Mouse (Mus musculus) forebrain, embryonic 12.5 days (tissue): ENCODE measurements around the gene Galt. TPM values are rescaled to one million over a fixed set of nuclear protein-coding genes. Genes with fewer than 3 reads are reported as not detected.

Source experiments
- ATAC-seq: fragments of 200-750 bp; cut with Nextera tagmentation; 2 replicates; pipeline ENCODE4 v1.8.0; 2017; ENCODE audit warnings: moderate TSS enrichment; ENCODE audit not compliant: low FRiP score
- H3K27ac ChIP-seq: fragments of 300-500 bp; sonication (generic); 2 replicates; pipeline ENCODE4 v1.5.1; 2016; ENCODE audit warnings: mild to moderate bottlenecking
- H3K27me3 ChIP-seq: fragments of 300-500 bp; sonication (generic); 2 replicates; pipeline ENCODE4 v1.6.1; 2016; ENCODE audit warnings: mild to moderate bottlenecking
- H3K36me3 ChIP-seq: fragments of 300-500 bp; sonication (generic); replicated peaks from 2 replicates; pipeline ENCODE4 v1.6.1; 2016; ENCODE audit warnings: mild to moderate bottlenecking
- H3K4me1 ChIP-seq: fragments of 300-500 bp; sonication (generic); 2 replicates; pipeline ENCODE4 v1.6.1; 2016
- H3K4me2 ChIP-seq: fragments of 300-500 bp; sonication (generic); 2 replicates; pipeline ENCODE4 v1.6.1; 2016; ENCODE audit warnings: mild to moderate bottlenecking, moderate library complexity
- H3K4me3 ChIP-seq: fragments of 300-500 bp; sonication (generic); replicated peaks from 2 replicates; pipeline ENCODE4 v1.5.1; 2016; ENCODE audit warnings: mild to moderate bottlenecking
- H3K9ac ChIP-seq: fragments of 300-500 bp; sonication (generic); 2 replicates; pipeline ENCODE4 v1.6.1; 2016; ENCODE audit warnings: mild to moderate bottlenecking
- H3K9me3 ChIP-seq: fragments of 300-500 bp; sonication (generic); 2 replicates; pipeline ENCODE4 v1.6.1; 2016
- WGBS: fragments of 180-500 bp; shearing (Covaris S2); methylation state at CpG from one replicate; pipeline ENCODE4 v1.1.7; 2016; 5-methylcytosine and 5-hydroxymethylcytosine counted together
- polyA plus RNA-seq: library from polyadenylated mRNA; unstranded; fragments of >200 nt; fragmentation: Nextera tagmentation; extraction: Ambion mirVana; gene quantifications from 2 replicates; pipeline ENCODE4 v1.2.1, GENCODE M21; 2016

Galt gene
- polyA plus RNA-seq: 16.6 and 19.8 TPM in 2 replicates

GRCm38 (mm10) chr4:41754797-41755337 lies at the start of gene Galt:
Galt (plus strand) TSS chr4:41755228.
- WGBS: 14% methylated on average over 14 of the region's 14 CpGs
- Histone ChIP-seq H3K4me2 (peak within 1 kb of the TSS; percentile 86), H3K36me3 (no peaks in the 10 kb centered on the region), H3K9ac (peak within 1 kb of the TSS; percentile 62), H3K4me3 (peak within 1 kb of the TSS; percentile 65), H3K27me3 (0 out of 2 replicates have a peak, but pooled peaks cover 12% of the 10 kb centered on the region), H3K9me3 (no peaks in the 10 kb centered on the region), H3K27ac (peak within 1 kb of the TSS; percentile 77), H3K4me1 (peaks cover 15% of the 10 kb centered on the region)
- ATAC-seq: peak; percentile 37

- peak overlapping the region; percentile 40 for H3K4me2 ChIP-seq
- peak overlapping the region; percentile 50; the same call in 1 of the 2 replicates for H3K27ac ChIP-seq
- ATAC-seq: peak; percentile 12; the same call in 1 of the 2 replicates
- WGBS: 63% methylated on average over 19 of the region's 19 CpGs
- H3K4me3 ChIP-seq: no peak overlapping the region
- peaks cover 27% of the 10 kb centered on the region for H3K27me3 ChIP-seq
- H3K36me3 ChIP-seq: no peaks in the 10 kb centered on the region; the same call in 1 of the 2 replicates
- peaks cover 46% of the 10 kb centered on the region for H3K4me1 ChIP-seq
- no peak overlapping the region for H3K9ac ChIP-seq
- no peaks in the 10 kb centered on the region for H3K9me3 ChIP-seq
Observed at GRCm38 (mm10) chr4:41705922-41706754, 48.9 kb upstream of the Galt start.

GRCm38 (mm10) chr4:41707011-41707535 lies 48.0 kb upstream of the Galt start:
- H3K36me3 ChIP-seq: peaks cover 6% of the 10 kb centered on the region
- H3K4me3 ChIP-seq: peak overlapping the region; percentile 14; the same call in 1 of the 2 replicates
- H3K9me3 ChIP-seq: no peaks in the 10 kb centered on the region
- ATAC-seq: peak; percentile 82
- WGBS: 1% methylated on average over 13 of the region's 13 CpGs
- H3K27ac ChIP-seq: peak overlapping the region; percentile 59
- peaks cover 27% of the 10 kb centered on the region for H3K27me3 ChIP-seq
- no peak overlapping the region for H3K9ac ChIP-seq
- peak overlapping the region; percentile 40 for H3K4me2 ChIP-seq
- H3K4me1 ChIP-seq: peaks cover 56% of the 10 kb centered on the region

GRCm38 (mm10) chr4:41708192-41708745 lies 46.8 kb upstream of the Galt start:
- Histone ChIP-seq H3K9me3 (no peaks in the 10 kb centered on the region), H3K27me3 (peaks cover 24% of the 10 kb centered on the region), H3K4me3 (no peak overlapping the region), H3K9ac (no peak overlapping the region), H3K27ac (0 out of 2 replicates have a peak overlapping the region, but pooled peaks have one; percentile 59), H3K4me2 (no peak overlapping the region), H3K36me3 (peaks cover 8% of the 10 kb centered on the region), H3K4me1 (peaks cover 64% of the 10 kb centered on the region)
- 43% methylated on average over 8 of the region's 8 CpGs for WGBS
- ATAC-seq: no peak

GRCm38 (mm10) chr4:41710229-41710628 lies 44.8 kb upstream of the Galt start:
- no peak for ATAC-seq
- peaks cover 65% of the 10 kb centered on the region for H3K4me1 ChIP-seq
- H3K36me3 ChIP-seq: peaks cover 8% of the 10 kb centered on the region
- WGBS: 62% methylated on average over 4 of the region's 4 CpGs
- H3K9ac ChIP-seq: no peak overlapping the region
- H3K9me3 ChIP-seq: no peaks in the 10 kb centered on the region
- H3K27me3 ChIP-seq: peaks cover 9% of the 10 kb centered on the region
- H3K4me2 ChIP-seq: no peak overlapping the region
- no peak overlapping the region for H3K4me3 ChIP-seq
- no peak overlapping the region for H3K27ac ChIP-seq

GRCm38 (mm10) chr4:41711705-41712375 lies 43.2 kb upstream of the Galt start:
- Histone ChIP-seq H3K4me2 (peak overlapping the region; percentile 91), H3K4me3 (peak overlapping the region; percentile 82), H3K27me3 (no peaks in the 10 kb centered on the region), H3K27ac (no peak overlapping the region), H3K9me3 (no peaks in the 10 kb centered on the region), H3K4me1 (peaks cover 49% of the 10 kb centered on the region), H3K9ac (peak overlapping the region; percentile 95), H3K36me3 (peaks cover 19% of the 10 kb centered on the region)
- no peak for ATAC-seq
- WGBS: 82% methylated on average over 16 of the region's 16 CpGs

- ATAC-seq: peak; percentile 36
- peaks cover 41% of the 10 kb centered on the region for H3K4me1 ChIP-seq
- H3K4me2 ChIP-seq: peak overlapping the region; percentile 91
- H3K9ac ChIP-seq: peak overlapping the region; percentile 95
- peaks cover 26% of the 10 kb centered on the region for H3K36me3 ChIP-seq
- peak overlapping the region; percentile 62 for H3K27ac ChIP-seq
- no peaks in the 10 kb centered on the region for H3K9me3 ChIP-seq
- WGBS: 45% methylated on average over 31 of the region's 31 CpGs
- no peaks in the 10 kb centered on the region for H3K27me3 ChIP-seq
- H3K4me3 ChIP-seq: peak overlapping the region; percentile 82
Observed at GRCm38 (mm10) chr4:41712421-41713196, 42.4 kb upstream of the Galt start.

GRCm38 (mm10) chr4:41713197-41714067 lies 41.6 kb upstream of the Galt start, which contains the start of gene Rpp25l:
Rpp25l (minus strand) TSS chr4:41713534.
- ATAC-seq: peak; percentile 81
- peak within 1 kb of the TSS; percentile 82 for H3K4me3 ChIP-seq
- H3K4me2 ChIP-seq: peak within 1 kb of the TSS; percentile 91
- H3K9ac ChIP-seq: peak within 1 kb of the TSS; percentile 95
- no peaks in the 10 kb centered on the region for H3K9me3 ChIP-seq
- H3K36me3 ChIP-seq: peaks cover 35% of the 10 kb centered on the region
- H3K27me3 ChIP-seq: no peaks in the 10 kb centered on the region
- peaks cover 33% of the 10 kb centered on the region for H3K4me1 ChIP-seq
- H3K27ac ChIP-seq: peak within 1 kb of the TSS; percentile 62
- under 1% methylated on average over 61 of the region's 61 CpGs for WGBS

- no peaks in the 10 kb centered on the region for H3K9me3 ChIP-seq
- no peak overlapping the region for H3K27ac ChIP-seq
- H3K27me3 ChIP-seq: no peaks in the 10 kb centered on the region
- peaks cover 43% of the 10 kb centered on the region for H3K36me3 ChIP-seq
- WGBS: 21% methylated on average over 8 of the region's 8 CpGs
- H3K4me3 ChIP-seq: peak overlapping the region; percentile 82
- peaks cover 31% of the 10 kb centered on the region for H3K4me1 ChIP-seq
- peak overlapping the region; percentile 91 for H3K4me2 ChIP-seq
- 0 out of 2 replicates have a peak overlapping the region, but pooled peaks have one; percentile 36 for H3K9ac ChIP-seq
- ATAC-seq: no peak
Observed at GRCm38 (mm10) chr4:41714276-41714675, 40.8 kb upstream of the Galt start.

GRCm38 (mm10) chr4:41715082-41715481 lies 39.9 kb upstream of the Galt start:
- Histone ChIP-seq H3K4me3 (no peak overlapping the region), H3K27ac (no peak overlapping the region), H3K4me1 (peaks cover 31% of the 10 kb centered on the region), H3K9ac (no peak overlapping the region), H3K36me3 (peaks cover 51% of the 10 kb centered on the region), H3K27me3 (no peaks in the 10 kb centered on the region), H3K9me3 (no peaks in the 10 kb centered on the region), H3K4me2 (no peak overlapping the region)
- 87% methylated on average over 8 of the region's 8 CpGs for WGBS
- no peak for ATAC-seq
